Mouse (Mus musculus): ENCODE results near the gene Taf13.
"Not testable (repeated sequence)": the region's sequence is repeated elsewhere in the genome, so short reads cannot be mapped to it uniquely, and the experiment has no call there.

Taf13 gene

DNA sequence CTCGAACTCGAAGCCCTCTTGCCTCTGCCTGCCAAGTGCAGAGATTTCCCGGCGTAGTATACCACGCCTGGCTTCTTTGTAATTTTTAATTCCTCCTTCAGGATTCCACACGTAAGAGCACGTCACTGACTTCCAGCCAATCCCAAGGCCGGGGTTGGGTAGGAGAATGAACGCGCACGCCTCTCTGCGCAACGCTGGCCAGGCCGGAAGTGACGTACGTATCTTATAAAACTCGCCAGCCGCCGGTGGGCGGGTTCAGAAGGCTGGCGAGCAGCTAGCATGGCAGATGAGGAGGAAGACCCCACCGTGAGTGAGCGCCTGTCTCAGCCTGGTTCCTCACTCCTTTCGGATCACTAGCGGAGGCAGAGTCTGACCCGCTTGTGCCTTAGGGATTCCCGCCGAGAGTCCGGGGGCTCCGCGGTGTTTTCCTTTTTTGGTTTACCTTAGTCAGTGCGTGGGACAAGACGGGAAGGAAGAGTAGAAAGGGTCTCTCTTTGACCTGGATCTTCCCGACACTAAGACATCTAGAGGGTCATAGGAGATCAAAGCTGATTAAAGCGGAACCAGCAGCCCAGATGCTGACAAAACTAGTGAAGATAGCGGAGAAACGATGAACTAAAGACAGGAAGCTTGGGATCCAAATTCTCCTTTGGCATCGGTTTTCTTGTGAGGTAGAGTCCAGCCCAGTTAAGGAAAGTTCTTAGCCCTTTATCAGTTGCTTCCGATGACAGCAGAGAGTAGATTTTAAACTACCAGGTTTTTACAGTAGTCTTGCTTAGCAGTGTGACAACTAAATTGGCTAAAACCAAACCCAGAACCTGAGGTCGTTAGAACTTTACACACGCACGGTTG, at the start of gene Taf13:
Gene Taf13 (plus strand): TSS at position 256 of the 852 bp plus-strand sequence.
- peak; percentile 93 to 95 for DNase-seq (ENCODE audit: low spot score in 2 of 2)

DNA sequence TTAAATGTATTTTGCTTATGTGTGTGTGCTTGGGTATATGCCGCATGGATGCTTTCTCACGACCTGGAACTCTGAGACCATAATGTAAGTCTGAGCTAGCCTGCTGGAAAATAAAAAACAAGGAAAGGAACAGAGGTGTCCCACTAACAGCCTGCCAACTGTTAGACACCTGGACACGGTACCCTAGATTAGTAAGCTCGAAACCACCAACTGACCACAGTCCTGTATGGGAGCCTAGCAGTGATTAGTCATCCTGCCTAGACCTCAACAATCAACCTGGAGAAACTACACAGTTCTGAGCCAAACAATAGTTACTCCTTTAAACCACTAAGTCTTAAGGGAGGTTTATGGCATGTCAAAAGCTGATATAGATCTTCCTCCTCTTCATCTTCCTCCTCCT, 48.1 kb upstream of the Taf13 start:
- no peak for DNase-seq (ENCODE audit: low spot score in 2 of 2)

DNA sequence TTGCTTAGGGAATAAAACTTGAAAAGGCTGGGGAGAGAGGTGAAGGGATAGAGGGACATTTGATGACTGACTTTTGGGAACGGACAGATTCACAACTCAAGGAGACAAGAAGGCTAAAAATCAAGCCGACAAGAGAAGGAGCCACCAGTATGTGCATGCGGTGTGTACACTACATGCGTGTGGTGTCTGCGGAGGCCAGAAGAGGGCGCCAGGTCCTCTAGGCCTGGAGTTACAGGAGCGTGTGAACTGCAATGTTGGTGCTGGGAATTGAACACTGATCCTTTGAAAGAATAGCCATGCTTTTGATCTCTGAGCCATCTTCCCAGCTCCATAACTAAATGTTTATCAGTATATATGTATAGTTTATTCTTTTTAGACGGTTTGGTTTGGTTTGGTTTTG, 43.0 kb upstream of the Taf13 start:
- DNase-seq (ENCODE audit: low spot score in 2 of 2): no peak

DNA sequence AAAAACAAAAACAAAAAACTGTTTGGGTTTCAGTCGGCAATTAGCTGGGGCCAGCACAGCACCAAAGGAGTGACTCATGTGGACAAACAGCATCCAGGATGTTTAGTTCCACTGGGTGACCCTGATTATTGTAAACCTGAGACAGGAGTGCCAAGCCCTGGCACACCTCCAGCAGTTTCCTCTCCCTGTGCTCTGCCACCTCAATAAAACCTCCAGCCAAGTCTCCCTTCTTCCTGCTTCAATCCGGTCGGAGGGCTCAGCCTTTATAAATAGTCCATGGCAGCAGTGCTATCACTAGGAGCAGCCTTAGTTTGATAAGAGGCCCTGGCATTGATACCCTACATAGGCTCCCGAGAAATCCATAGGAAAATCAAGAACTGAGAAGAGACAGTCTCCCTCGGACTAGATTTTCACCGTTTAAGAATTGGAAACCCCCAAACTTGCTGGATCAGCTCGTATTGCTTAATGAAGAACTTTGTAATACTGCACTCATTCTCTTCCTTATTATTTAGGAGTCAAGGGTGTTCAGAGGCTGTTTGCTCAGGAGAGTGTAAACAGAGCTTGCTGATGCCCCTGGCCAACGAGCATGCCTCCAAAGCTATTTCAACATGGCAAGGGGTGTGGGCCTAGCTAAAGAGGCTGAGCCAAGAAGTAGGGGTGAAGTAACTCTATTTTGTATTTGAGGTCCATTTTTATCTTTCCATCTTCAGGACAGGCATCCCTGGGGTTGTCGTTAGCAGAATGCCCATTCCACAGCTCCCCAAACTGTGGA, 38.2 kb upstream of the Taf13 start:
- DNase-seq (ENCODE audit: low spot score in 2 of 2): no peak

DNA sequence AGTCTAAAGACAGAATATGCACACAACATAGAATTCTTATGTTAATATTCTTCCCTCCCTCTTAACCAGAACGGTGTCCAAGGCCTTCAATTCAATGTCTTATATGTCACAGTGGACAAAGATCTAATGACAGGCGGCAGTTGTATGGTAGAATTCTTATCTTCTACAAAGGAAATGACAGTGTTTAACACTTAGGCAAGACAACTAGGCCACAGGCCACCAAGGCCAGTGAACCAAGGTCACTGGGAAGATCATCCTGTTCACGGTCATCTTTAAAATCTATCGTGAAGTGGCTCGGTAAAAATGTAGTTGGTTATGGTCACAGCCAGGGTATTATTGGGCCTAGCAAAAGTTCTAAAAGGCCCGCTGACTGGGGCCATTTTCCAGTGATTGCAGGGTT, 37.5 kb upstream of the Taf13 start, which contains the start of gene 1700013F07Rik:
Gene 1700013F07Rik (plus strand): TSS at position 200 of the 400 bp plus-strand sequence.
- no peak for DNase-seq (ENCODE audit: low spot score in 2 of 2)

DNA sequence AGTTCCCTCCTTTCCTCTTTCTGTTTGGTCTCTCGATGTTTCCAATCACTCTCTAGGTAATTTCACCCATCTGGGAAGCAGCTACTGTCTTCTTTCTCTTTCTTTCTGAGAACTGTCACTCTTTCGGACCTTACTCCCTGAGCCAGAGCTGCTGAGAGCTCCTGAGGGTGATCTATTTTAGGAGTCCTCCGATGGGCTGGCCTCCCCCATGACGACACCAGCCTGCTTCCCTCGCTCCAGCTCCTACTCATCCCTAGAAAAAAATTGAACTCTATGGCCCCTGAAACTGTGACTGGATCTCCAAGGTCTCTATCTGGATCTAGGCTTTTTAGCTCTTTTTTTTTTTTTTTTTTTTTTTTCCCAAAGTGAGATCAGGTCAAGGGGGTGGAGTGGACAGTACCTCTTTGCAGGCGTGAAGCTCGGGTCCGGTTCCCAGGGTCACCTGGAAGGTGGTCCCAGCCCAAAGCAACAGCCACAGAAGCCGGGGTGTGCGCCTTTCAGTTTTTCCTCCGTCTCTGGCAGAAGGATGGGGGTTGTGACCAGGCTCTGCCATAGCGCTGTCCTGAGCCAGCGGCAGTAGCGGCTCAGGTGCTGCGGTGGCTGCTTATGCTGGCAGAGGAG, 35.5 kb upstream of the Taf13 start:
- DNase-seq (ENCODE audit: low spot score in 2 of 2): no peak

DNA sequence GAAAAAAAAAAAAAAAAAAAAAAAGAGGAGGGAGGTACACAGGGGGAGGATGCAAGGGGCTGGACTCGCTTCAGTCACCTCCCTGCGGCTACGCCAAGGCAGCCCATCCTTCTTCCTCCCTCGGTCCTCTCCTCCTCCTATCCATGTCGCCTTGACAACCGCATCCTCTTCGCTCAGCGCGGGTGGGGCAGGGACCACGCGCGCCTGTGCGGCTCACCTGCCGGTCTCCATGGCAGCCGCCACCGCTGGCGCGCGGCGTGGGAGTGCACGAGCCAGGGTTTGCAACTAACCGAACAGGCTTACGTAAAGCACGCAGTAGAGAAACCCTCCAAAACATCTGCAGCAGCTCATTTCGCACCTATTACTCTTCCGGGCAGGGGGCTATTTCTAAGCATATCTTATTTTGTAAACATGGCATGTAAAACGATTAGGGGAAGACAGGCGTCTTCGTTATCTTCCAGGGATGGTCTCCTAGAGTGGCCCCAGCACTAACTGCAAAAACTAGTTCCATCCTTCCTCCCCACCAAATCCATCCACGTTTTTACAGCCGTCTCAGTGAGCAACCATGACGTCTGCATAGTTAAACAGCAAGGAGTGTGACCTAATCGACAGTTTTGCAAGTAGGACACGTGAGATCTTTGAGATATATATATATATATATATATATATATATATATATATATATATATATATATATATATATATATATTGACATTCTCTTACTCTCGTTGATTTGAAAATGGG, 34.8 kb upstream of the Taf13 start, which contains the start of gene 5330417C22Rik:
Gene 5330417C22Rik (minus strand): TSS at position 20 of the 744 bp plus-strand sequence.
- peak in 1 of 2 experiments; percentile 34 for DNase-seq (ENCODE audit: low spot score in 2 of 2)

DNA sequence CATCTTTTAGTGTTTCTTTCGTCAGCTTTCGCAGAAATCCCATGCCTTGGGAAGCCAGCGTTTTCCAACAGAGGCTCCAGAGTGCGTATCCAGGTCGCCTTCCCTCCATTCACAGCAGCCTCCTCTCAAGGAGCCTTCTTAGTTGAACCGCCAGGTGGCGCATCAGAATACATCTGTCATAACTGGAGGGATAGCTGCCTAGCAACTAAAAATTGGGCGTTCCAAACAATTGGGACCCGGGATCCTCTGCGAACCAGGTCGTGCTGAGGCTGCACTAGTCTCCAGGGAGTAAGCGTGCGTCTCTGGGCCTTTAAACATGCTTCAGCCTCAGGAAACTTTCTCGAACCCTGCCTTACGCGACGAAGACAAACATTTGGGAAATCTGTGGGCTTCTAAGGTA, 34.2 kb upstream of the Taf13 start:
- DNase-seq (ENCODE audit: low spot score in 2 of 2): peak; percentile 70 to 87

DNA sequence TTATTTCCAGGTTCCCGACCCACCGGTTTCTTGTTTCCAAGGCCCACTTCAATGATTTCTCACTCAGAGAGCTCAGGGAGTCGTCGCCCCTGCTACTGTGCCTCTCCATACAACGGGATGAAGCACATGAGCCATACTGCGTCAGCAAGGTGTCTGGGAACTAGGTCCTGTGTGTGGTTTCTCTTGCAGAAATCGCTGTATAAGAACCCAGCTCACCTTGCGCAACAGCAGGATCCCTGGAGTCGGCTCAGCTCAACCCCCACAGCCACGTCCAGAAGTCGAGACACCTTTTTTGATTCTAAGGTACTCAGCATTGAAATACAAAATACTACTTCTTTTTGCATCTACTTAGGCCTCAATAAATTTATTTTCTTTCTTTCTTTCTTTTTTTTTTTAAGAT, 29.2 kb upstream of the Taf13 start:
- no peak for DNase-seq (ENCODE audit: low spot score in 2 of 2)

DNA sequence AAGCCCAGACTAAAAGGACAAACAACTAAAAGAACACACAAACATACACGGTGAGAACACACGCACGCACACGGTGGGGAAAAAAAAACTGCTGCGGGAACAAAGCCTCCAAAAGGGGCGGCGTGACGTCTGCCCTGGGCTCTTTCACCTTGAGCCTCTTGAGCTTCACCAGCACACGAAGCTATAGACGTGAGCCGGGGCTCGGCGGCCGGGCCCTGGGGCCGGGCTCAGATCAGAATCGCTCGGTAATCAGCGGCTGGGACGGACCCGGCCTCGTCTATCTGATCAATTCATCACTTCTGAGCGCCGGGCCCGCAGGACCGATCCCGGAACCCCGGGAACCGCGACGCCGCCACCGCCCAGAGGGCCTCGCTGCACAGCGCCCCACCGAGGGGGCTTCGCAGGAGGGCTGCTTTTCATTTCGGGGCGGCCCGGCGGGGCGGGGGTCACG, 17.4 kb upstream of the Taf13 start:
- DNase-seq (ENCODE audit: low spot score in 2 of 2): no peak

DNA sequence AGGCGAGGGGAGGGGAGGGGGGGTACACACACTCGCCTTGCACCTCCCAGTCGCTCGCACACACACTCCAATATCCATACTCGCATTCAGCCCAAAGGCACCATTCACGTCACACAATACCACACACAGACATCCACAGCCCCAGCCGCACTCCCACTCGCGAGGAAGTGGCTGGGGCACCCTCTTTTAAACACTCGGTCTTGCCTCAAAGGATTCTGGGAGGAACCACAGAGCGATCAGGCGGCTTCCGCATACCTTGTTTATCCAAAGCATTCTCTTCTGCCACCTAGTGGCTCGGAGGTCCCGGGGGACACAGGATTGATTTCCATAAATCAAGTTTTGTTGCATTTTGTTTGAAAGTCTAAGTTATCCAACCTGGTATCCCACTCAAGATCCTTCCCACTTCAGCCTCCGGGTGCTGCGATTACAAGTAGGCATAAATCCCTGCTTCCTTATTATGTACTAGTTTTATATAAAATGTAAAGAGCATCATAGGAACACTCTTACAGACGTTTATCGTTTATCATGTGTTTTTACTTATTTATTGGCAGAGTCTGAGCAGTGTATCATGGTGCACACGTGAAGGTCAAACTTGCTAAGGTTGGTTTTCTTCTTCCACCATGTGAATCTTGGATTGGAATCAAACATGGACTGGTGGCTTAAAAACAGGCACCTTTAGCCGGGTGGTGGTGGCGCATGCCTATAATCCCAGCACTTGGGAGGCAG, 16.7 kb upstream of the Taf13 start:
- peak; percentile 93 to 96 for DNase-seq (ENCODE audit: low spot score in 2 of 2)

DNA sequence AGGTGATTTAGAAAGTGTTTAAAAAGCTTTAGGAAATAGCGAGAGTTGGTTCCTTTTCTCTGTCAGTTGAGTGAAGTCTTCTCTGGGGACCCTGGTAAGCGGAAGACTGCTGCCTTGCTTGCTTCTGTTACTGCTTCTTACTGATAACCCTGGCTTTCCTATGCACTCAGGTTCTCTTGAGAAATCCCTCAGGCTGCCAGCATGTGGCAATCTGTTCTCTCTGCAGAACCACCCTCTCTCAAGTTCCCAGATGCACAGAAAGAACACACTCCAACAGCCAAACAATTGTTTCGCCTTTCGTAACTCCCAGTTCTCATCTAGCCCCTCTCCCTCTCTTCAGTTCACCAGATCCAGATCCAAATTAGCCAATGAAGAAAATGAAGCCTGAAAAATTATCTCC, 13.6 kb upstream of the Taf13 start:
- no peak for DNase-seq (ENCODE audit: low spot score in 2 of 2)

DNA sequence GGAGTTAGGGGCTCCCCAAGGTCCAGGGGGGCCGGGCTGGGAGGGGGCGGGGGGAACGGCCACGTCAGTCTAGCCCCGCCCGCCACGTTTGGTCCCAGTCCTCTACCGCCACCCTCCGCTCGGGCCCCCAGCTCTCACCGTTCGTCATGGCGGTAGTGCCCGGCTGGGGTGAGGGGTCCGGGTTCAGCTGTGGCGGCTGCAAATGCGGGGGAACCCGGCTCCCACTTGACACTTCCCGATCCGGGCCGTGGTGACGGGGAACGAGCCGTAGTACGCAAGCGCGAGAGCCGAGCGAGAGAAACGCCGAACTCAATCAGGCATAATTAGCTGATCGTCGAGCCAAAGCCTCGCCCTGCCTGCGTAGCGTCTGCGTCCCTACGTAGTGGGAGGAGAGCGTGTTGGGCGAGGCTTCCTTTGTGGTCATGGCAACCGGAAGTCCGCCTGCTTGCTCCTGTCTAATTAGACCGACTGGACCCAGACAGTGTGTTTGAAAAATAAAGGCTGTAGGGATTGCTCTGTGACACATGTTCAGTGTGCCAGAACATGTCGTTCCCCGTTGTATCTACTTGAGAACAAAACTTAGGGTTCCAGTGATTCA, 9.3 kb upstream of the Taf13 start, which contains the start of gene Tmem167b:
Gene Tmem167b (minus strand): TSS at position 334 of the 598 bp plus-strand sequence.
- peak; percentile 97 for DNase-seq (ENCODE audit: low spot score in 2 of 2)

DNA sequence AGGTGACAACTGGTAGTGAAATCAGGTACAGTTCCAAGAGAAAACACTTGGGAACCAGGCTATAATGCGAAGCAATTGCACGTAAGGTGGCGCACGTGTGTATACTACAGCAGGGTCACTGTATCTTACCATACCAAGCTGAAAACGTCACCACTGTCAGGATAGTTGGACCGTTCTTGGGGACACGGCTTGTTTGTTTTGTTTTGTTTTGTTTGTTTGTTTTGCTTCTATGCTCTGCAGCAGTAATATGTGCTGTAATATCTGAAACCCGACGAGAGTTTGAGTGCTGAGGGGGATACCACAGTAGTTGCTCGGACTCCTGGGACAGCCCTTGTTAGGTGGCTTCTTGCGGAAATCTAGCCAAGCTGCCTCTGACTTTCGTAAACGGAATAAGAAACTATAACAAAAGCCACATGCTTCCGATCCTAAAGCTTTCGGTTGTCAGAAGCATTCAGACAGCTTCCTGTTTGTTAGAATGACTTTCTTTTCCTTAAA, 8.7 kb upstream of the Taf13 start:
- DNase-seq (ENCODE audit: low spot score in 2 of 2): peak; percentile 56

DNA sequence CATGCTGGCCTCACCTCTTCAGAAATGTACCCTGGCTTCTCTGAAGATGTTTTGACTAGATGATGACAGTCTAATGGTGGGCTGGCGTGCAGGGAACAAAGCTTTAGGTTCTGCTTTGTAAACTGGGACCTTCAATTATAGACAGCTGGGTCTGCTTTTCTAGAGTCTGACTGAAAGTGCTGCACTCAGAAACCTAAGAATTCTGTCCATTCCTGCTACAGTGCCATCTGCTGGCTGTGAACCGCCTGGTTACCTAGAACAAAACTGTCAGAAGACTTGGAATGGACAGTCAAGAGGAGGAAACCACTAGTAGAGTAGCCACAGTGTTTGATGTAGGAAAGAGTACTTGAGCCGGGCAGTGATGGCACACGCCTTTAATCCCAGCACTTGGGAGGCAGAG, 8.2 kb upstream of the Taf13 start:
- peak; percentile 83 to 90 for DNase-seq (ENCODE audit: low spot score in 2 of 2)

DNA sequence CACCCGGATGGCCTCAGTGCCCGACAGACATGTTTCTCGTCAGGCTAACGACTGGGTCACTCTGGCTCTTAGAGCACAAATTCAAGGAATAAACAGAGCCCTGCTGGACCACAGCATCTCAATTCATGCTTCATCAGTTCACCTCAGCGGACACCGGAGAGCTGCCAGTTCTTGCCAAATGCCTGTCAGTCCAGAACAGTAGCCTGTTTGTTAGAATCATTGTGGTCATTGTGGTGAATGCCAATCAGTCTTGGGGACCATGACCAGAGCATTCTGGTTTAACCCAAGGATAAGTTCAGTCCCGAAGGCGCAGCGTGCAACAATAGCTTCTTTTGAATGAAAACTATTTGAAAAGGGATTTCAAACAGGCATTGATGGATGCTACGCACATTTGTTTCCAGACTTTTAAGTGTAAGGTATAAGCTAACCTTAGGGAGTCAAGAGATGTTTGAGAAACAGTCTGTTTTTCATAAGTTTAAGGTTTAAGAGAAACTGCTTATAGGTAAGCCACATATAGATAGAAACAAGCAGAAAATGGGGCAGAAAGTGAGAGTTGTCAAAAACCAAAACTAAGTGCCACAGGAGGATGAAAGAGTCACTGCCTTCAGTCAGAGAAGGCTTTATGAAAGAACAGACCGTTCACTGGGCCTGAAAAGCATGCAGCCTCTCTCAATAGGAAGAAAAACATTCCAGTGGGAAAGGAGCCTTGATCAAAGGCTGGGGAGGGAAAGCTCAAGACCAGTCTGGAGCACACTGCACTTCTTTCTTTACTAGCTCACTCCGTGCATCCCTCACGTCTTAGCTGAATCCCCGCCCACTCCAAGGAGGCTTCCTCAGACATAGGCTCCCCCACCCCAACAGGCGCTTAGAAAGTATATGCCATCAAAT, 3.3 kb upstream of the Taf13 start:
- no peak for DNase-seq (ENCODE audit: low spot score in 2 of 2)

DNA sequence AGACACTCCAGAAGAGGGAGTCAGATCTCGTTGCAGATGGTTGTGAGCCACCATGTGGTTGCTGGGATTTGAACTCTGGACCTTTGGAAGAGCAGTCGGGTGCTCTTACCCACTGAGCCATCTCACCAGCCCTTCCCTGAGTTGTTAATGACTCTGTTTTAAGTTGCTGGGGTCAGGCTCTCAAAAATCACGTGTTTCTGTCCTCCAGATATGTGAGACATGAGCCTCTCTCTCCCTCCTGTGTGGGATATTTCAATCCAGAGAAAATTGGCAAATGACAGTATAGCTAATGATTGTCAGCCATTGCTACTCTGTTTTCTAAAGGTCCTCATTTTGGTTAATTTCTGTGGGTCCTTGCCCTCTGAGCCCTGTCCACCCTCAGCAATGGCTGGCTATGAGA, 1.9 kb upstream of the Taf13 start:
- DNase-seq (ENCODE audit: low spot score in 2 of 2): not testable (repeated sequence)

DNA sequence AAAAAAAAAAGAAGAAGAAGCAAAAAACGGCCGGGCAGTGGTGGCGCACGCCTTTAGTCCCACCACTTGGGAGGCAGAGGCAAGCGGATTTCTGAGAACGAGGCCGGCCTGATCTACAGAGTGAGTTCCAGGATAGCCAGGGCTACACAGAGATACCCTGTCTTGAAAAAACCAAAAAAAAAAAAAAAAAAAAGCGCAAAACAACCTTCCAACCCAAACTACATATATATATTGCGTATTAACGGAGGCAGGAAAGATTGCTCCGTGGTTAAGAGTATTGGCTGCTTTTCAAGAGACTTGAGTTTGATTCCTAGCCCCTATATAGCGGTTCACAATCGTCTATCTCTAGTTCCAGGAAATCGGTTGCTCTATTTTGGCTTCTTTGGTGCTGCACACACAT, 685 bp upstream of the Taf13 start:
- no peak for DNase-seq (ENCODE audit: low spot score in 2 of 2)
